In genomic region chr13:32372531-32372883, GRCm38 (mm10) we compare ENCODE assay signal across 26 mouse cellular contexts.
"Had no signal": no experiment of that assay in that cellular context is flagged by ENCODE, and none has a peak within 500 bp of the region (broad histone marks: within the 10 kb centered on the region; RNA-seq: fewer than 3 reads in every experiment).

No protein-coding gene starts in this region.

- H3K27ac ChIP-seq: gastrocnemius, adult 2 months; heart, embryonic 10.5 days; hindbrain, embryonic 10.5 days; hindbrain, embryonic 12.5 days; hindbrain, embryonic 14.5 days; layer of hippocampus, adult 2 months; left cerebral cortex, adult 2 months; limb, embryonic 10.5 days; limb, embryonic 12.5 days; liver, embryonic 13.5 days had no signal

- H3K27me3 ChIP-seq: heart, embryonic 12.5 days; hindbrain, embryonic 12.5 days; limb, embryonic 12.5 days; liver, embryonic 13.5 days had no signal

- DNase-seq: gastrocnemius, adult 2 months; gastrocnemius, postnatal 10 days; gastrocnemius, postnatal 25 days; heart, adult 18-20 months; heart, postnatal 10 days; heart, postnatal 4 days; kidney, adult 11 months; kidney, adult 8-10 months; kidney, postnatal 10 days; kidney, postnatal 25 days; kidney, postnatal 4 days; liver; liver, embryonic 13.5 days had no signal

- H3K36me3 ChIP-seq: heart, embryonic 10.5 days; heart, embryonic 12.5 days; hindbrain, embryonic 10.5 days; hindbrain, embryonic 12.5 days; limb, embryonic 10.5 days; limb, embryonic 12.5 days; liver, embryonic 13.5 days had no signal

- ATAC-seq: forebrain, embryonic 16.5 days; hindbrain, embryonic 16.5 days; inflammation-experienced regulatory T-cells, adult 6 months had no signal

- H3K4me1 ChIP-seq: heart, embryonic 10.5 days; heart, embryonic 12.5 days; hindbrain, embryonic 10.5 days; hindbrain, embryonic 12.5 days; limb, embryonic 10.5 days; limb, embryonic 12.5 days; liver, embryonic 13.5 days had no signal

- H3K9ac ChIP-seq: heart, embryonic 12.5 days; hindbrain, embryonic 12.5 days; hindbrain, embryonic 14.5 days; limb, embryonic 12.5 days; liver, embryonic 13.5 days had no signal

- H3K4me2 ChIP-seq: heart, embryonic 12.5 days; hindbrain, embryonic 12.5 days; hindbrain, embryonic 14.5 days; limb, embryonic 12.5 days; liver, embryonic 11.5 days; liver, embryonic 13.5 days had no signal

- H3K9me3 ChIP-seq: heart, embryonic 10.5 days; limb, embryonic 10.5 days; liver, embryonic 13.5 days had no signal

- H3K4me3 ChIP-seq: gastrocnemius, adult 2 months; heart, embryonic 10.5 days; heart, embryonic 12.5 days; hindbrain, embryonic 10.5 days; hindbrain, embryonic 12.5 days; layer of hippocampus, adult 2 months; left cerebral cortex, adult 2 months; limb, embryonic 10.5 days; limb, embryonic 12.5 days; liver, embryonic 13.5 days had no signal
